Mouse (Mus musculus): ENCODE measurements at regions not wholly inside any gene's neighbourhood (a gene's known extent, or its start where the extent isn't known, plus 50 kb on each side); places are given as distances from the start of the nearest gene placed in this dataset.

DNA sequence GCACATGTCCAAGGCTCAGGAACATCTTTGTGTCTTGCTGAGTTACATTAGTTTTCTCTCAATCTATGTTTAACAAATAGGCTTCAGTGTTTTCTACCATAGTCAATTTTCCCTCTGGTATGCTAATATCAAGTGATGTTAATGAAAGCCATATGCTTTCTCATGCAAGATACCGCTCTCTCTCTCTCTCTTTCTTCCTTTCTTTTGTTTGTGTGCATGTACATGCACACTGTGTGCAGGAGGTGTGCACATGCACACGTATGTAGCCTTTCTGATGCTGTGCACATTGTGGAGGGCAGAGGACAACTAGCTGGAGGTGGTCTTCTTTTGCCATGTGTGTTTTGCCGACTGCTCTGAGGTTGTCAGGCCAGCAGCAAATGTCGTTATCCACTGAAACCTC, 69.0 kb upstream of the Klf12 start:
- no peak for DNase-seq (ENCODE audit: low spot score in 2 of 2)

DNA sequence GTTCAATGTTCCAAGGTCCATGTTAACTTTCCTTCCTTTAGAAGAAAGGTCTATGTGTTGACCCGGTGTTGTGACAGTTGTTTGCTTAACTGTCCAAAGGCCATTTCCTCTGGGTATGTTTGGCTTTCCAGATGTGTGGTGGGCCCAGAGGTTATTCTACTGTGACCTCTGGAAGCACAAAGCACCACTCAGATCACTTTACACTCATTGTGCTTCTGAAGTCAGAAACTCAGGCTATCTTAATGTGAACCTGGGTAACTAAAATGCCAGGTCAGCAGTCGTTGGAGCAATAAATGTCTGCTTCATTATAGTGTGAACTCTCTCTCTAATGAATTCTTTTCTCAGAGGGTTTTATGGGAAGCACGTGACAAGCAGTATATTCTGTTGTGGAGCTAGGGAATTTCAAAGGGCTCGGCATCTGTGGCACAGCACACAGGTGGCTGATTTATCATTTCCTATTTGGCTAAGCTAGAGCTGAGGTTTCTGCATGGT, 68.5 kb upstream of the Klf12 start:
- DNase-seq (ENCODE audit: low spot score in 2 of 2), result no peak

DNA sequence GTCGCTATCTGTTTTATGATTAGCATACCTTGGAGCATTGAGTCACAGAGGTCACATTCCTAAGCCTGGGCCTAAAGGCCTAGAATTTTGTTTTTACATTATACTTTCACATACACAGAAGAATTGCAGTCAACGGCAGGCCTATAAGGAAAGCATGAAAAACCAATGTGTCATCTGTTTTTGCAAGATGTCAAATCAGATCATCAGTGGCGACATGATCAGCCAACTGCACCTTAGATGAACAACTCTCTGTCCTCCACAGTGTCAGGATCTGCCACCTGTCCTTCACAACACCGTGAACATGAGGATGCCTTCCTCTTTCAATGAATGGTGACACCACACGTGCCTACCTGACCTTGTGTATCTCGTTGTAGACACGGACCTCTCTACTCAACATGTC, 66.5 kb upstream of the Klf12 start:
- DNase-seq (ENCODE audit: low spot score in 2 of 2), result no peak

DNA sequence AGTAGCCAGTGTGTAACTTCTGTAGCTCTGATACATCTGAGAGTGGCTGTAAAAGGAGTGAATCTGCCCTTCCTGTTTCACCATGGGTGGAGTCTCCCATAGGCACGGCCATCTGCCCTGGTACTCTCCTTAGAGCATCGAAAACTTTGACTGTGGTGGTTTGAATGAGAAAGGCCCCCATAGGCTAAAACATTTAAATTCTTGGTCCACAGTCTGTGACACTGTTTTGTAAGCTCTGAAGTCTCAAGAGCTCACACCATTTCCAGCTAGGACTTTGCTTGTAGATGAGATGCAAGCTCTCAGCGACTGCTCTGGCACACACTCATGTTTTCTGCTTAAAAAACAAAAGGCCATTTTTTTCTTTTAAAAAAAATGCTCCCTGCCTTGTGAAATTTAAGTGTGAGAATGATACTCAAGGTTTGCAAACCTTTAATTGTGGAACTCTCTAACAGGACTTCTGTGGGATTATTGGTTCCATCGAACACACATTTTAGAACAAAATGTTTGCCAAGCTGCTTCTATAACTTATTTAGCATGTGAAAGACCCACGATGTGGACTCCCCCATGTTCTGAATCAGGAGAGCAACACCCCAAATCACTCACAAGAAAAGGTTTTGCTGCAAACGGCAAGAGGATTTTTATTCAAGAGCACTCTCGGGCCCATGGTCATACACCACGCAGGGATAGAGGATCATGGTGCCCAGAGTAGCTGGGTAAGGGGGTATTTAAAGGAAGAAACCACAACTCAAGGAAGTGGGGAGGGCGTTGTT, 65.7 kb upstream of the Klf12 start:
- no peak for DNase-seq (ENCODE audit: low spot score in 2 of 2)

DNA sequence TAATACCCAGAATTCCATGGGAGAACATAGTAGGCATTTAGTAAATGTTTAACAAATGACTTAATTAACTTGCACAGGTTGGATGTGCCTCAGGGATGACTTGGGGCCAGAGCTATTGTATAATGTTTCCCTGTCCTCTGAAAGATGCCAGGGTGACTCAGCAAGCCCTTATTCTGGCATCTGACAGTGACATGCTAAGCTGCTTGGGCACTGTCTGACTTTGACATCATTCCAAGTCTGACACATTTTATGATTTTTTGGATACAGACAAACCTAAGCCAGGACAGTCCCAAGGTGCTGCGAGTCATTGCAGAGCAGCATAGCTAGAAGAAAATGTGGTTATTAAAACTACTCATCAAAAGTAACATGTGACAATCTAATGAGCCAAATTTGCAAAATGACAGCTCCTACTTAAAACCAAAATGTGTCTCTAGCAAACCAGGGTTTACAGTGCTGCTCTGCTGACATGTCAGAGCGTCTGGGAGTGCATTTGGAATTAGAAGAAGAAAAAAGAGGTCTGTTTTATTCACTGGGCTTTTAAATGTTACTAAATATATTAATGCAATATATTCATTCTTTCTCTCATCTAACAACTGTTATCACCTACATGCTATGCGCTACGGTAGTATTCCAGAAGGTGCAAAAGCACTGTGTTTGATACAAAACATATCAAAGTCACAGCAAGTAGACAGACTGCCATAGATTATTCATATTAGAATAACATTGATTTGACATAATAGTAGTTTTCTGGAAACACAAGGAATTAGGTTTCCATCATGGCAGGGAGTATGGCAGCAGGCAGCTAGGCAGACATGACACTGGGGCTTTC, 64.1 kb upstream of the Klf12 start:
- DNase-seq (ENCODE audit: low spot score in 2 of 2), result no peak

DNA sequence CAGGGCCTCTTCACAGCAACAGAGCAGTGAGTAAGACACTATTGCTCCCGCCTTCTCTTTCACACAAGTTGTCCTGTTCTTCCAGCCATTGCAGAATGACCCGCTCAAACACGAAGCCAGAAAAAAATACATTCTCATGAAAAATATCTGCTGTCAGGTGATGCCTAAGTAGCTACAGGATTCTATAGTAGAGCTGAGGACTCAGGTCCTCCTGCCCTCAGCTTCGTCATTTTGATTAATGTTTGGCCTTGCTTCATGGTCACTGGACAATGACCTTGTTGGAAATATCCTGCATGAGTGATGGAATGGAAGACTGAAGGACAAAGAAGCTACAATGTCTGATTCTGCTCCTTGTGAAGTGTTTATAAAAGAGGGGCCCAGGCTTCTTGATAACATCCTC, 52.4 kb upstream of the Klf12 start:
- no peak for DNase-seq (ENCODE audit: low spot score in 2 of 2)

Data from spleen, postnatal 14 days (tissue).